7 mouse cellular contexts compared by ENCODE assay signal in genomic region chr14:103898689-103899088, GRCm38 (mm10). TPM values are rescaled to one million over a fixed set of nuclear protein-coding genes. Genes with fewer than 3 reads are reported as not detected.
DNase-seq lines count a peak whose midpoint lies in the region; ATAC-seq and TF ChIP-seq lines count a peak whose summit lies in the region.

No protein-coding gene starts in this region.

- H3K4me1 ChIP-seq in spleen, adult 2 months (ENCODE audit: control insufficient read depth, insufficient read depth, insufficient read length), result 0 out of 2 replicates have a peak, but pooled peaks cover 2% of the 10 kb centered on the region
- H3K4me1 ChIP-seq in forebrain, postnatal 0 days (ENCODE audit: insufficient read depth), result peaks cover 10% of the 10 kb centered on the region
- H3K4me1 ChIP-seq in midbrain, postnatal 0 days (ENCODE audit: insufficient read depth, low read length), result no peaks in the 10 kb centered on the region

- no peak for DNase-seq in spleen, adult 2 months (ENCODE audit: low read depth in 1 of 2, low spot score in 2 of 2)
- no peak for DNase-seq in spleen, postnatal 10 days (ENCODE audit: low spot score in 2 of 2)
- no peak for DNase-seq in forebrain, postnatal 0 days
- DNase-seq in kidney, postnatal 4 days, result peak; percentile 11 to 17
- peak; percentile 46 for DNase-seq in midbrain, postnatal 0 days (ENCODE audit: low spot score)
- no peak for DNase-seq in adrenal gland, adult 2 months
- DNase-seq in layer of hippocampus, postnatal 36 days, result no peak

- TF ChIP-seq POLR2A in spleen, adult 2 months (IDR thresholded peaks at IDR 0.05; ENCODE audit: low read depth, low read length), result no peak

- H3K4me2 ChIP-seq in forebrain, postnatal 0 days (ENCODE audit: low read depth), result peak overlapping the region; percentile 52
- peak overlapping the region; percentile 50 for H3K4me2 ChIP-seq in midbrain, postnatal 0 days (ENCODE audit: low read depth, low read length, poor library complexity, severe bottlenecking)

- peak overlapping the region; percentile 10; the same call in 1 of the 2 replicates for H3K9ac ChIP-seq in forebrain, postnatal 0 days
- no peak overlapping the region for H3K9ac ChIP-seq in midbrain, postnatal 0 days (replicated peaks; ENCODE audit: low read length, poor library complexity, severe bottlenecking)

- WGBS in spleen, adult 2 months, result 15% methylated on average over 9 of the region's 9 CpGs
- whole genome bisulfite sequencing in forebrain, postnatal 0 days, result 7% methylated on average over 9 of the region's 9 CpGs
- 8% methylated on average over 9 of the region's 9 CpGs for WGBS in midbrain, postnatal 0 days

- H3K36me3 ChIP-seq in spleen, adult 2 months (ENCODE audit: control insufficient read depth, insufficient read depth, low read length), result no peaks in the 10 kb centered on the region
- H3K36me3 ChIP-seq in forebrain, postnatal 0 days (ENCODE audit: insufficient read depth), result no peaks in the 10 kb centered on the region
- no peaks in the 10 kb centered on the region for H3K36me3 ChIP-seq in midbrain, postnatal 0 days (ENCODE audit: insufficient read depth, low read length)

- H3K27me3 ChIP-seq in spleen, adult 2 months (ENCODE audit: control insufficient read depth, insufficient read depth, low read length), result peaks cover 1% of the 10 kb centered on the region; the same call in 1 of the 2 replicates
- H3K27me3 ChIP-seq in forebrain, postnatal 0 days (ENCODE audit: insufficient read depth, low read length), result no peaks in the 10 kb centered on the region
- H3K27me3 ChIP-seq in midbrain, postnatal 0 days (ENCODE audit: insufficient read depth, low read length), result no peaks in the 10 kb centered on the region

- peak; percentile 66 for ATAC-seq in forebrain, postnatal 0 days
- ATAC-seq in midbrain, postnatal 0 days (ENCODE audit: low FRiP score), result peak; percentile 38; the same call in 1 of the 2 replicates

- H3K9me3 ChIP-seq in forebrain, postnatal 0 days (ENCODE audit: low read length), result no peaks in the 10 kb centered on the region
- H3K9me3 ChIP-seq in midbrain, postnatal 0 days (ENCODE audit: low read length), result no peaks in the 10 kb centered on the region

- H3K27ac ChIP-seq in spleen, adult 2 months (ENCODE audit: insufficient read depth, low read length), result no peak overlapping the region
- H3K27ac ChIP-seq in forebrain, postnatal 0 days (ENCODE audit: low read depth, low read length), result 0 out of 2 replicates have a peak overlapping the region, but pooled peaks have one; percentile 9
- H3K27ac ChIP-seq in midbrain, postnatal 0 days (ENCODE audit: low read depth, low read length), result peak overlapping the region; percentile 44

- no peak for TF ChIP-seq CTCF in spleen, adult 2 months (IDR thresholded peaks at IDR 0.05; ENCODE audit: extremely low read depth, insufficient read depth, insufficient read length, insufficient replicate concordance)
- no peak for TF ChIP-seq CTCF in forebrain, postnatal 0 days (IDR thresholded peaks at IDR 0.05; ENCODE audit: low read depth)
- TF ChIP-seq CTCF in midbrain, postnatal 0 days (IDR thresholded peaks at IDR 0.05), result no peak

- H3K4me3 ChIP-seq in spleen, adult 2 months (ENCODE audit: extremely low read depth, insufficient read depth, insufficient read length), result 0 out of 2 replicates have a peak overlapping the region, but pooled peaks have one; percentile 3
- peak overlapping the region; percentile 26 for H3K4me3 ChIP-seq in forebrain, postnatal 0 days (ENCODE audit: low read depth, low read length)
- H3K4me3 ChIP-seq in midbrain, postnatal 0 days (ENCODE audit: low read depth, low read length), result peak overlapping the region; percentile 25

RNA-seq across cellular contexts. Expression of gene Ednrb, which starts 54.5 kb away (rescaled TPM):
- 0.89 and 1.2 TPM in 2 replicates for polyA plus RNA-seq in spleen, adult 2 months (2012; rRNA removed)
- 79.3 and 97.4 TPM in 2 replicates for total RNA-seq in forebrain, postnatal 0 days (2014; rRNA removed)
- polyA plus RNA-seq in forebrain, postnatal 0 days (2015; fragmentation: Nextera tagmentation; extraction: Ambion mirVana), result 65.7 and 92.2 TPM in 2 replicates
- 151 and 174 TPM in 2 replicates for total RNA-seq in midbrain, postnatal 0 days (2014; rRNA removed)
- 122 and 134 TPM in 2 replicates for polyA plus RNA-seq in midbrain, postnatal 0 days (2015; fragmentation: Nextera tagmentation; extraction: Ambion mirVana)
- 10 to 100 TPM; 33.2 to 41.3 TPM for total RNA-seq in adrenal gland, adult 2 months (2021)
- polyA plus RNA-seq in adrenal gland, adult 2 months (2012; rRNA removed), result 3.6 TPM in 2 replicates
- total RNA-seq in layer of hippocampus, postnatal 36 days (2021), result 10 to 100 TPM; 41.7 to 41.8 TPM

Comparison
In these comparisons a context has a peak if more than half of its experiments do, and no peak if none do; other contexts are left out.
1. DNase-seq: peak in kidney, postnatal 4 days (2 of 2) and midbrain, postnatal 0 days (single experiment); none in spleen, adult 2 months (0 of 2), spleen, postnatal 10 days (0 of 2), forebrain, postnatal 0 days (single experiment), adrenal gland, adult 2 months (single experiment) and layer of hippocampus, postnatal 36 days (0 of 2).
2. Peak in every context shown above with its lines, with median percentiles within 50 percentile points of each other: H3K4me3 ChIP-seq.